Mouse (Mus musculus) left cerebral cortex, adult 2 months (tissue): ENCODE data around the gene Glis1. TPM values are rescaled to one million over a fixed set of nuclear protein-coding genes. Genes with fewer than 3 reads are reported as not detected.

Experiments used
- DNase-seq, 2 experiments: peaks; one replicate each; pipeline ENCODE4 v3.0.0; 2021 to 2022; ENCODE audit warnings: low spot score in 2 of 2, mixed read lengths in 1 of 2; ENCODE audit errors: extremely low spot score in 1 of 2
- H3K27ac ChIP-seq: fragments of 200-600 bp; 2 replicates; pipeline ENCODE4 v1.8.1; 2022
- H3K4me3 ChIP-seq: fragments of 200-600 bp; 2 replicates; pipeline ENCODE4 v1.8.1; 2022
- CTCF ChIP-seq: fragments of 200-600 bp; IDR thresholded peaks from 2 replicates; pipeline ENCODE4 v1.8.1; 2022; ENCODE audit warnings: antibody characterized with exemption, mild to moderate bottlenecking, moderate library complexity
- intact Hi-C: fragments of 180-260 bp; cut with DNase I; formaldehyde crosslinking; loops from one replicate; pipeline ENCODE4 v1.15.1; 2025
- total RNA-seq, 2 experiments: library from RNA; stranded (reverse); gene quantifications; 2 replicates each; pipeline ENCODE4 v1.2.3; 2021

Gene Glis1
- total RNA-seq, 2 experiments from 2014 or later = 1.5 to 2.9 TPM

DNA sequence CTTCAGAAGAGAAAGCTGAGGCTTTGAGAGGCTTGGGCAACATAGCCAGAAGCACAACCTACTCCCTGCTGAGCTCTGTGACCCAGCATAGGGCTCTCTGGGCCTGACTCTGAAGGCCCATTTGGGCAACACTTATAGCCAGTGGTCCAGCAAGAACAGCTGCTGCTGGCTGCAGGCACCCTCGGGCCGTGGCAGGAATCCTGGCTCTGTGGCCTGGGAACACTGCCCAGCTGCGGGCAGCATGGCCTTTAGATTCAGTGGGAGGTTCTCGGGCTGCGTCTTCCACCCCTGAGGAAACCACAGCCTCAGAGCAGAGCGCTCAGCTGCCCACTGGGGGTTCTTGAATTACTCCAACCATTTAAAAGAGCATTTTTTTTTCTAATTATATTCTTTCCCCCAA is 189.5 kb downstream of the Glis1 start:
- TF ChIP-seq CTCF = no peak
- intact Hi-C loops = no loop called here
- DNase-seq = no peak
- Histone ChIP-seq H3K4me3 (no peak overlapping the region), H3K27ac (no peak overlapping the region)

DNA sequence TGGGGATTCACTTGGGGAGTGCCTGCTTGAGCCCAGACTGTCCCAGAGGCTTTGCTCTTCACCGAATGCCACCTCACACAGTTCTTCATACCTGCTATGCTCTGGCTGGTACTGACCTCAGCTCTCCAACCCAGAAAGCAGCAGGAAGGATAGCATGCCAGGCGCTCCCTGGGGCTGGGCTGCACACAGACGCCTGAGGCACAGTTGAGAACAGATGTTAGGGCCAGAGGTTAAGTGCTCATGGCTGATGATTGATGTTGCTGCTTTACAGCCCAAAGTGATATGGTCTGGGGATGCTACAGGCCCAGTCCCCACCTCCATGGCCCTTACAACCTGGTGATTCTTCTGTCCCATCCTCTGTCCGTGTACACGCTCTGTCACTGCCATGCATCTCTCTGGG is 190.6 kb downstream of the Glis1 start:
- Histone ChIP-seq H3K27ac (no peak overlapping the region), H3K4me3 (no peak overlapping the region)
- intact Hi-C loops = no loop called here
- no peak for DNase-seq
- TF ChIP-seq CTCF = no peak

DNA sequence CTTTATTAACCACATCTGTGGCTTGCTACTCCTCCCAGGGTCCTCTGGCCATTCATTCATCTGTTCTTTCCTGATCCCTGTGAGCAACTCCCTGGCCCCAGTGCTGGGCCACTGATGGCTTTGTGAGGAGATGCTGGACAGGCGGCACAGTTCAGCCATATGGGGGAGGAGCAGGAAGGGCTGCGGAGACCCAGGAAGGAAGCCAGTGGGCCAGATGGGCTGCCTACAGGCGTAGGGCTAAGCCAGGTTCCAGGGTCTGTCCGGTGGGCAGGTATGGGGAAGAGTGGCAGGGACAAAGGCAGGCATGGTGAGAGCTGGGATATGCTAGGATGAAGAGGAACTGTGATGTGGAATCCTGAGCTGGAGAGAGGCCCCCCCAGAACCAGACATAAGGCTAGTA is 193.8 kb downstream of the Glis1 start:
- no peak overlapping the region for H3K4me3 ChIP-seq
- intact Hi-C loops = no loop called here
- no peak overlapping the region for H3K27ac ChIP-seq
- no peak for DNase-seq
- no peak for TF ChIP-seq CTCF

DNA sequence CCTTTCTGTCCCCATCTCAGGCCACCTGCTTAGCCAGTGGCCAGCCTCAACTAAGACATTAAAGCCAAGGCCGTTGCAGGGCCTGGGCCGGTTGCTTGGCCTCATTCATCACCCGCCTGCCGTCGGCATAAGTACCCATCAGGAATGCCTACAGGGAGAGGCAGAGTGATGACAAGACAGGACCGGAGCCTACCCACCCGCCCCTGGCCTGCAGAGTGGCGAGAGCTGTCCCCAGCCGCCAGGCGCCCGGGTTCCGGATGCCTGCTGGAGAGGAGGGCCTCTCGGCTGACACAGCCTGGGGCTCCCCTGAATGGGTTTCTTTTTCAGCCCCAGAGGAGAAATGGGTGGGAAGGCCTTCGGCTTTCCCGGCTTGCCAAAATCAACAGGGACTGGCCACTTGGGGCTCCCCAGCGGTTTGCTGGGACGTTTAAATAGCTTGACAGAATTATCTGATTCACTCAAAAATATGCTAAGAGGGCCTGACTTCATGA is 194.6 kb downstream of the Glis1 start:
- Histone ChIP-seq H3K27ac (no peak overlapping the region), H3K4me3 (no peak overlapping the region)
- intact Hi-C loops = no loop called here
- no peak for DNase-seq
- TF ChIP-seq CTCF = no peak

DNA sequence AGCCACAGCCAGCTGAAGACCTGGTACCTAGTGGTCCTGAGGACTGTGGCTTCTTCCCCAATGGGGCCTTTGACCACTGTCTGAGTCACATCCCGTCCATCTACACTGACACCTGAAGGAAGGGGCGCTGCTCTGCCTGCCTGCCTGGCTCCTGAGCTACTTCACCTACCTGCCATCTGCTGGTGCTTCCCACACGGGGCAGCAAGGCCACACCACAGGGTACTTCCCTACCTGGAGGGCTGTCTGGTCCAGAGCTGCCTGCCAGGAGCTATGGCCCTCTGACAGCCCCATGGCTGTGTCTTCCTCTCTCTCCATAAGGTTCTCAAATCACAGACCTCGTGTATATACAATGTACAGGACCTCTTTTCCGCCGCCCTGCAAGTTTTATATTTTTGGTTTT is 200.2 kb downstream of the Glis1 start:
- intact Hi-C loops = loop anchor here (5.0 kb wide), 1 partner anchor 147 kb away; no protein-coding TSS in a partner anchor
- no peak for DNase-seq
- H3K4me3 ChIP-seq = no peak overlapping the region
- H3K27ac ChIP-seq = no peak overlapping the region
- no peak for TF ChIP-seq CTCF

DNA sequence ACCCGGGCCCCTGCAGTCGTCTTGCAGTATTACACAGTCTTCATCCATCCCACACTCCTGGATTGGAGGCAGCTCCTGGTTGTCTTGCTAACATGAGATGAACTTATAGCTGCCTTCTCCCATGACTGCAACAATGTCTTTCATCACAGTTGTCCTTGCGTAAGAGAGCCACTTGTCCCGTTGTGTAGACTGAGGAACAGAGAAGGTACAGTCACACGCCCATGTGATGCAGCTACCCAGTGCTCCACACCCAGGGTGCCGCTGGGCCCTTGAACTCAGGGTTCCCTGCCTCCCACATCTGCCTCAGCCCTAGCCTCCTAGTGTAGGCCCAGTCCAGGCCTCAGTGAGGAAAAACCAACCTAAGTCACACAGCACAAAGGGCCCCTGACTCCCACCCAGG is 201.7 kb downstream of the Glis1 start:
- intact Hi-C loops = loop anchor here (5.0 kb wide), 1 partner anchor 149 kb away; no protein-coding TSS in a partner anchor
- H3K27ac ChIP-seq = no peak overlapping the region

DNA sequence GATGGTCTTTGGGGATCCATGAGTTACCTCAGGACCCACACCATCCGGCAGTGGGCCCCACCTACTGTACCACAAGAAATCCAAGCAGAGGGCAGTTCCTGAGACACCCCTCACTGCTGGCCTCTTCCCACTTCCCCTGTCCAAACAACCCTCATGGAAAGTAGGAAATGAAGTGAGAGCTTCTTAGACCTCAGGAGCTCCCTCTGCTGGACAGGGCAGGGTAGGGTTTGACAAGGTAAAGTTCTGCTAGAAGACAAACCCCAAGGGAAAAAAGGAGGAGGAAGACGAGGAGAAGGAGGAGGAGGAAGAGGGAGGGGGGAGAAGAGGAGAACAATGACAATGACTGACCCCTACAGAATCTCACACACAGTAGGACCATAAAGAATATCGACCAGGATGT is 203.3 kb downstream of the Glis1 start:
- TF ChIP-seq CTCF = peak; percentile 68
- intact Hi-C loops = loop anchor here (5.0 kb wide), 1 partner anchor 150 kb away; no protein-coding TSS in a partner anchor
- no peak overlapping the region for H3K27ac ChIP-seq
- DNase-seq = peak in 1 of 2 experiments; percentile 59
- no peak overlapping the region for H3K4me3 ChIP-seq

More for the DNA sequence above, 201.7 kb downstream of the Glis1 start:
- H3K4me3 ChIP-seq = no peak overlapping the region
- DNase-seq = no peak
- TF ChIP-seq CTCF = no peak

DNA sequence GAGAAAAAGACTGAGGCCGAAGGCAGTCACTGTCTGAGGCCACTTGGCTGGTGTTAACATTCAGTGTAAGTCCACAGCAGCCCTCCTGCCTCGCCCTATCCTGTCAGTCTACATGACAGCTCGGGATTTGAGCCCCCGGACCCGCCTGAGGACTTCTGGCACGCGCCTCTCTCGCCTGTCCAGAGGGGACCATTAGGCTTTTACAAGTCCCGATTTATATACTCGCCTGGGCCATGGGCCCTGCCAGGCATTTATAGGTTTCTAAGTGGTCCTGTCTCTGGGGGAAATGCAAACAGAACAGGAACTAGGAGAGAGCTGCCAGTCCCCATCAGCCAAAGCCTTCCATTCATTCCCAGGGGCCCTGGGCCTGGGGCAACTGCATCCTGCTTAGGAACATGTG is 203.9 kb downstream of the Glis1 start:
- intact Hi-C loops = loop anchor here (5.0 kb wide), 1 partner anchor 151 kb away; no protein-coding TSS in a partner anchor
- no peak for TF ChIP-seq CTCF

DNA sequence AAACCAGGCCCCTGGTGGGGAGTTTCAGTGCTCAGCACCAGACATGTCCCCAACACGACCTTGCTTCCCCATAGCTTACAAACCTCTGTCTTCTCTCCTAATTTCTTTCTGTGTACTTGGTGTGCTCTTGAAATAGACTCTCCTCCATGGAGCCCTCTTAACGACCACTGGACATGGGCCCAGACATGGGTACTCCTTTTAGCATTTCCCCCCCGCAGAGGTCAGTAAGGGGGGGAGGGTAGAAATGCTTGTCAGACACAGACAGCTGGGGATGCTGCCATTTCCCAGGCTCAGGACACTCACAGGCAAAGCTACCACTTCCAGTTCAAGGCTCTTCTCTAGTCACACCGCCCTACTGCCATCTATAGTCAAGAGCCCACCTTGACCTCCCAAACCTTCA is 207.2 kb downstream of the Glis1 start:
- intact Hi-C loops = no loop called here
- no peak overlapping the region for H3K4me3 ChIP-seq
- no peak for TF ChIP-seq CTCF
- H3K27ac ChIP-seq = no peak overlapping the region
- DNase-seq = no peak

More for the DNA sequence above, 203.9 kb downstream of the Glis1 start:
- DNase-seq = no peak
- H3K27ac ChIP-seq = no peak overlapping the region
- H3K4me3 ChIP-seq = no peak overlapping the region

DNA sequence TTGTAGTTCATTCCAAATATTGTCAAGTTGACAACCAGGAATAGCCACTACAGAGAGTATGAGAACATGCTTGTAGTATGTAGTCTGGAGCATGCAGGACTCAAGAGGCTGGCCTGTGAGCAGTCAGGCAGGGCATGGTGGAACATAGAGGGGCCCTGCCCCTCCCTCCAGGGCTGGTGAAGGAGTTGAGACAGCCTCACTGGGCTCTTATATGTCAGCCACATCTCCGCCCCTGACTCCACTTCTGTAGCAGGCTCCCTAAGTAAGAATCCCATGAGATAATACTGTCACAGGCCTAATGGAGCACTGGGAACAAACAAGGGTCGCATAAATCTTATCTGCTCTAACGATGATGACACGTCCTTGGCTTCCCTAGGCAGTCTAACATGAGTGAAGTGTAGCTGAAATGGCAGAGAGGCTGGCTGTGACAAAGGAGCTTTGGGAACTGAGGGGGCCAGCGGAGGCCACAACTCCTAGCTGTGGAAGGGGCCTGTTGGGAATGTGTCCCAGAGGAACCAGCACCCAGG is 214.6 kb downstream of the Glis1 start:
- DNase-seq = no peak
- TF ChIP-seq CTCF = no peak
- intact Hi-C loops = no loop called here
- no peak overlapping the region for H3K27ac ChIP-seq
- H3K4me3 ChIP-seq = no peak overlapping the region

DNA sequence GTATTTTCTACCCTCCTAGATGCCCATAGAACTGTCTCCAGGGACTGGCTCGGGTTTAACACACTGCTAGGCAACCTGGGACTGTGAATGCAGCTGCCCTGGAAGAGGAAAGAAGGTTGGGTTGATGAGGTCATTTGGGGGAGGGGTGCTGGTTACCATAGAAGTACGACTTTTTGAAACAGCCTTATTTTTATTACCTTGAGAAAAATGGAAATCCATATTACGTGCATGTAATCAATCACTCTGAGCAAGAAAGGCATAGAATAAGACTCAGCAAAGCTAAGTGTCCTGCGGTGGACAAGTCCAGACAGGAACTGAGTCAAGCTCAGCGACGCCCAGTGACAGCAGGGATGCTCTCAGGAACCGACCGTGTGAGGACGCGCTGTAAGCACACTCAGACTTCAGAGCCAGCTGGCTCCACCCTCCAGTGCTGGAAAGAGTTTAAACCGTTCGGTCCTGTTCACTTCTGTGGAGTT is 216.7 kb downstream of the Glis1 start:
- Histone ChIP-seq H3K4me3 (no peak overlapping the region), H3K27ac (no peak overlapping the region)
- intact Hi-C loops = loop anchor here (5.0 kb wide), 2 partner anchors 279 to 399 kb away; partner anchors contain the start of genes Hspb11 and Lrrc42
- DNase-seq = no peak
- TF ChIP-seq CTCF = no peak

DNA sequence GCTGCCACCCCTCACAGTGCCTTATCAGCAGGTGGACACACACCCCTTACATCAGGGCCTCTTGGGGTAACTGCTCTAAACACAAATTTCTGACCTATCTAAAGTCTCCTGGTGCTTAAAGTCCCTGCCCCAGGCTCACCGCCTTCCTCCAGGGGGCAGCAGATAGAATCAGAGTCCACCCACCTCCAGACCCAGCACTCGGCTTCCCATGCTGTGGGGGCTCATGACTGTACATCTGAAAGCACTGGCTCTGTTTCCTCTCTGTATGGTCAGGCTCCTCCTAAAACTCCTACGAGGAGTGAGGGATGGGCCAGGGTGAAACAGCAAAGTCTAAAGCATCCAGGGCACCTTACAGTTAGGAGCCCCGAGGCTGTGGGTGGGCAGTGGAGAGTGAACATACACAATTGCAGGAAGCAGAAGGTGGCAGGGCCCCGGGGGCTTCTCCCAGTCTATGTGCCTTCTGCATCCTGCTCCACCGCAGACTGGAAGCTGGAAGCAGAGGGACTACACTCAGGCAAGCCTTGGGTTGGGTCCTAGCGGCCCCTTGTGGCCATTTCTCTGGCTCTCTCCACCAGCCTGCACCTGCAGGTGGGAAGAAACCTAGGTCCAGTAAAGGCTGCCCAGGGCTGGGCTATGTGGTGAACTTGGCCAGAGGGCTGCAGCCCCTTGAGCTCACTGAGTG is 218.3 kb downstream of the Glis1 start:
- intact Hi-C loops = loop anchor here (1.0 to 5.0 kb wide), 4 partner anchors 166 to 400 kb away; partner anchors contain the start of genes Hspb11 and Lrrc42
- H3K4me3 ChIP-seq = no peak overlapping the region

More for the DNA sequence above, 218.3 kb downstream of the Glis1 start:
- DNase-seq = peak; percentile 79 to 87
- peak; percentile 83 for TF ChIP-seq CTCF
- H3K27ac ChIP-seq = no peak overlapping the region
